Mouse (Mus musculus) monocyte, adult 5-6 weeks (primary cell): ENCODE measurements around the gene Gm4070. TPM values are rescaled to one million over a fixed set of nuclear protein-coding genes. Genes with fewer than 3 reads are reported as not detected.
A peak's percentile ranks its signal among the peaks of the same experiment; 100 is the strongest.
"Not testable (repeated sequence)": the region's sequence is repeated elsewhere in the genome, so short reads cannot be mapped to it uniquely, and the experiment has no call there.

Experiments
- ATAC-seq: fragments of 153-309, 156-312 bp; replicated peaks from 2 replicates; pipeline ENCODE4 v1.8.0; 2017; ENCODE audit warnings: mild to moderate bottlenecking; ENCODE audit not compliant: low TSS enrichment, insufficient number of reproducible peaks, severe bottlenecking, poor library complexity, low FRiP score
- total RNA-seq: library from RNA; stranded (forward); fragments of 200-1000, 200-491, 200-594 nt; gene quantifications from 3 replicates; pipeline ENCODE4 v1.2.3, GENCODE M21; 2017

Gene Gm4070
- total RNA-seq, result 401 to 1,201 TPM (median 560 TPM) in 3 replicates

GRCm38 (mm10) chr7:105953812-105954211 is at the start of gene Gm4070:
Gene Gm4070 (minus strand): TSS chr7:105953967.
- peak; percentile 98 for ATAC-seq

GRCm38 (mm10) chr7:105954540-105954939 is 773 bp upstream of the Gm4070 start:
- not testable (repeated sequence) for ATAC-seq

GRCm38 (mm10) chr7:105952408-105952807 is 1.4 kb downstream of the Gm4070 start:
- peak; percentile 84 for ATAC-seq

GRCm38 (mm10) chr7:105945238-105945637 is 8.5 kb downstream of the Gm4070 start:
- 0 out of 2 replicates have a peak, but pooled peaks have one; percentile 56 for ATAC-seq

GRCm38 (mm10) chr7:105932132-105932531 is 21.6 kb downstream of the Gm4070 start:
- ATAC-seq, result not testable (repeated sequence)

GRCm38 (mm10) chr7:105883588-105884336 is 70.0 kb downstream of the Gm4070 start:
- ATAC-seq, result peak; percentile 87

GRCm38 (mm10) chr7:105879717-105880484 is 73.9 kb downstream of the Gm4070 start:
- ATAC-seq, result not testable (repeated sequence)

GRCm38 (mm10) chr7:105855718-105856560 is 97.8 kb downstream of the Gm4070 start:
- not testable (repeated sequence) for ATAC-seq

Other genes starting within 250 kb of the Gm4070 start
- 105 to 145 TPM (median 128 TPM) in 3 replicates for gene Ilk, start 217.4 kb downstream of the Gm4070 start, total RNA-seq
- gene Rrp8, start 216.6 kb downstream of the Gm4070 start, total RNA-seq, result 9.4 to 15.5 TPM (median 14.7 TPM) in 3 replicates
- 113 to 187 TPM (median 117 TPM) in 3 replicates for gene Taf10, start 209.6 kb downstream of the Gm4070 start, total RNA-seq
- gene Tpp1, start 201.7 kb downstream of the Gm4070 start, total RNA-seq, result 13.5 to 25.3 TPM (median 22.9 TPM) in 3 replicates
- gene Dchs1, start 166.3 kb downstream of the Gm4070 start, total RNA-seq, result not detected in 3 replicates
- gene Mrpl17, start 142.9 kb downstream of the Gm4070 start, total RNA-seq, result 12.5 to 18.7 TPM (median 17.9 TPM) in 3 replicates